Mouse (Mus musculus) heart, postnatal 25 days (tissue): ENCODE data around the gene Tas1r3. TPM values are rescaled to one million over a fixed set of nuclear protein-coding genes. Genes with fewer than 3 reads are reported as not detected.

ENCODE experiments used
- DNase-seq: peaks from one replicate; pipeline ENCODE4 v3.0.0; 2022; ENCODE audit warnings: low spot score
- intact Hi-C: fragments of 180-260 bp; cut with DNase I; formaldehyde crosslinking; loops from one replicate; pipeline ENCODE4 v1.15.1; 2025
- total RNA-seq, 2 experiments: library from RNA; stranded (reverse); gene quantifications; 2 replicates each; pipeline ENCODE4 v1.2.3; 2021

The Tas1r3 gene
- total RNA-seq, 2 experiments from 2014 or later = 0.14 to 0.26 TPM

DNA sequence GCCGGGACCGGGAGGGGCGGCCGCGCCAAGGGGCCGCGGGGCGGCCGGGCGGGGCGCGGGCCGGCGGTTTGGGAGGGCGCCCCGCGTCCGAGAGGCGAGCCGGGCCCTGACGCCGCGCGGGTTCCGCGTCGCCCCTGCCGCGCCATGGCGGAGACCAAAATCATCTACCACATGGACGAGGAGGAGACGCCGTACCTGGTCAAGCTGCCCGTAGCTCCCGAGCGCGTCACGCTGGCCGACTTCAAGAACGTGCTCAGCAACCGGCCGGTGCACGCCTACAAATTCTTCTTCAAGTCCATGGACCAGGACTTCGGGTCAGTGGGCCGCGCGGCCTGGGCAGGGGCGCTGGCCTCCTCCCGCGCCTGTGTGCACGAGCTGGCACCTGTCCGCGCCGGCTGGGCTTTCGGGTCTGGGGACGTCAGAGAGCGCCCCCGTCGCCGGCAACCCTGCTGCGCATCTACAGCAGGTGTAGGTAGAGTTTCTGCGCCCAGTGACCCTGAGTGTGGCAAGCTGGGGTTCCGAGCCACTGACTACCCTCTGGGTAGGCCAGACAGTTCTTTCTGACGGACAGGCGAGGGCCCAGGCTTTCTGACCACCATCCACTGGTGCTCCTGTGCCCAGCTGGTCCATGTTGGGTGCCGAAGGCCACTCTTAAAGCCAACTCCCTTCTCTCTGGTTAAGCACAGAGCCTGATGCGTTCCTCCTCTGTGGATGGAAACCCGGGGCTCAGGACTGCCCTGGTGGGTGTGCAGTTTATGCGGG is 15.4 kb downstream of the Tas1r3 start:
- intact Hi-C loops = loop anchor here (1.0 to 5.0 kb wide), 3 partner anchors 21 to 95 kb away; partner anchors contain the start of genes Cptp, Ints11 and Ube2j2
- no peak for DNase-seq

- DNase-seq = peak; percentile 88
- intact Hi-C loops = loop anchor here (1.0 to 5.0 kb wide), 2 partner anchors 47 to 95 kb away; partner anchors contain the start of gene Ube2j2
Observed at GRCm38 (mm10) chr4:155846871-155847578, 16.1 kb downstream of the Tas1r3 start, which contains the start of gene Dvl1. Dvl1 (plus strand) TSS chr4:155847402.

- no peak for DNase-seq
- intact Hi-C loops = no loop called here
Observed at GRCm38 (mm10) chr4:155843231-155843630, 19.9 kb downstream of the Tas1r3 start.

- no peak for DNase-seq
Observed at GRCm38 (mm10) chr4:155841651-155842270, 21.4 kb downstream of the Tas1r3 start.

DNA sequence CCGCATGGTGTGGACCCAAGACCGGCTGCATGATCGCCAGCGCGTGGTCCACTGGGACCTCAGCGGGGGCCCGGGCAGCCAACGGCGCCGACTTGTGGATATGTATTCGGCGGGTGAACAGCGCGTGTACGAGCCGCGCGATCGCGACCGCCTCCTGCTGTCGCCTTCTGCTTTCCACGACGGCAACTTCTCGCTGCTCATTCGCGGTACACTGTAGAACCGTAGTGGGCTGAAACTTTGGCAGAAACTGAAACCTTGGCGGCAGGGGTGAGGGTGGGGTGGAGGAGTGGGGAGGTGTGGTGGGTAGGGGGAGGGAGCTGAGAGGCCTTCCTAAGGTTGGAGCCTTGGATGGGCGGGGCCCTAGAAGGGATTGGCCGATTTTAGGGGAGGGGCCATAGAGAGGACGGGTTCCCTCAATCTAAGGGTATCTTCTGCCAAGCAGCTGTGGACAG is 22.1 kb downstream of the Tas1r3 start:
- intact Hi-C loops = no loop called here

More at GRCm38 (mm10) chr4:155841651-155842270, 21.4 kb downstream of the Tas1r3 start:
- intact Hi-C loops = no loop called here

GRCm38 (mm10) chr4:155840076-155841002 is 22.8 kb downstream of the Tas1r3 start:
- DNase-seq = no peak
- intact Hi-C loops = no loop called here

More for the DNA sequence above, 22.1 kb downstream of the Tas1r3 start:
- peak; percentile 60 for DNase-seq

- intact Hi-C loops = no loop called here
- peak; percentile 94 for DNase-seq
Observed at GRCm38 (mm10) chr4:155839483-155839910, 23.7 kb downstream of the Tas1r3 start, which contains the start of gene Mxra8. Mxra8 (plus strand) TSS chr4:155839680.

DNA sequence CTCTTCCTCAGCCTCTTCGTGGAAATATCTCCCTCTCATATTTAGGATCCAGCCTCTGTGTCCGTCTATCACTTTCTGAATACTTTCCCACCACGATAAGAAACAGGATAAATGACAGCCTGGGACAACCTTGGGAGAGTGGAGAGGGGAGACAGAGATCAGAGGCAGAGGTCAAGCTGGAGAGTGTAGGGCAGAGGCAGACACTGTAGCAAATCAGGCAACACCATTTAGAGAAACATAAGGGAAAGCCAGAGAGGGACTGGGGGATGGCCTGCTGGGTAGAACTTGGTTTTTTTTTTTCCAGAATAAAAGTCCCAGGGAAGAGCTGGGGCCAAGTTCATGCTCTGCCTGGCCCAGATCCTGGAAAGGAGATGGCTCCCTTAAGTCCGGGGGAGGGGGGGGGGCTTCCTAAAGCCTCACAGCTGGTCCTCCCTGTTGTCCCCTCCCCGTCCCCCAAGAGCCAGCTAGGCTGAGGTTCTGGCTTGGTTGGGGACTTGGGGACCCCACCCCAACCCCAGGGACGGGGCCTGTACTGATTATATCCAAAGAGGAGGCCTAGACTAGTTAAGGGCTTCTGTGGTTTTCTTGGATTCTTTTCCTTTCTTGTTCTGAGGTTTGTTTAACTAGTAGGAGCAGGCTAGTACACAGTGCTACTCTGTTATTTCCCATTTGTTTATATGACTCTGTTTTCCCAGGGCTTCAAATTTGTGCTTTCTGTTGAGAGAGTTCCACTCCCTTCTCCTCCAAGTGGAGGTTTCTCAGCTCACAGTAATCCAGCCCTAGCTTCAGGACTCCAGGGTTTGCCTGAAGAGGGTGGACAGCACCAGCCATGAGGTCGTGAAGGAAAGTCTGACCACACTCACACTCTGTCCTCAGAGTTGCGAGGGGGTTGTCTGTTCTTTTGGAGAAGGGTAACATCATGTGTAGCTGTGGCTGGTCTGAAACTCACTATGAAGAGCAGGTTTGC is 24.7 kb downstream of the Tas1r3 start:
- intact Hi-C loops = no loop called here
- peak; percentile 62 for DNase-seq

- intact Hi-C loops = no loop called here
- DNase-seq = peak; percentile 69
Observed at GRCm38 (mm10) chr4:155837404-155838010, 25.7 kb downstream of the Tas1r3 start.

DNA sequence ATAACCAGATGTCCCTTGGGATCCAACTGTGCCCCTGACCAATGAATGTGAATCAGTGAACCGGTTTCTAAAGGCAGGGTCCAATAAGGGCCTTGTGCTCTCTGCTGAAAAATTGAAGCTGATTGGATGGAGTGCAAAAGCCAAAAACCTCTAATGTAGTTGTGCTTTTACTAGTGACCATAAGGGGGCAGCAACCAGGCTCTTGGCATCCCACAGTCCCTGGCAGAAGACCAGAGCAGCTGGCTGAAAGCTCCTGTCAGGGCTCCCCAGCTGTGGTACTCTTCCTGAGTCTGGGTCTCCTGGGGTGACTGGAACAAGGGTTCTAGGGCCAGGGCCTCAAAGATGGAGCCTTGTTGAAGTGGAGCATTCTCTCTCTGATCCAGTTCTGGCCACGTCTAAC is 29.3 kb downstream of the Tas1r3 start:
- intact Hi-C loops = loop anchor here (5.0 kb wide), 2 partner anchors 58 to 108 kb away; partner anchors contain the start of genes Acap3, Pusl1 and Ube2j2
- peak; percentile 75 for DNase-seq

- DNase-seq = no peak
- intact Hi-C loops = loop anchor here (5.0 kb wide), 2 partner anchors 59 to 109 kb away; partner anchors contain the start of genes Acap3, Pusl1 and Ube2j2
Observed at GRCm38 (mm10) chr4:155833234-155833633, 29.9 kb downstream of the Tas1r3 start.

- DNase-seq = no peak
- intact Hi-C loops = loop anchor here (5.0 kb wide), 2 partner anchors 60 to 110 kb away; partner anchors contain the start of genes Acap3, Pusl1 and Ube2j2
Observed at GRCm38 (mm10) chr4:155832321-155832720, 30.8 kb downstream of the Tas1r3 start.

- no peak for DNase-seq
Observed at GRCm38 (mm10) chr4:155831831-155832230, 31.3 kb downstream of the Tas1r3 start.

GRCm38 (mm10) chr4:155831205-155831766 is 31.9 kb downstream of the Tas1r3 start, which contains the start of gene Aurkaip1:
Aurkaip1 (plus strand) TSS chr4:155831272.
- intact Hi-C loops = loop anchor here (2.0 to 5.0 kb wide), 3 partner anchors 18 to 111 kb away; partner anchors contain the start of genes Acap3, Ccnl2, Pusl1 and Ube2j2
- peak; percentile 86 for DNase-seq

More at GRCm38 (mm10) chr4:155831831-155832230, 31.3 kb downstream of the Tas1r3 start:
- intact Hi-C loops = loop anchor here (2.0 to 5.0 kb wide), 3 partner anchors 19 to 110 kb away; partner anchors contain the start of genes Acap3, Ccnl2, Pusl1 and Ube2j2

- no peak for DNase-seq
- intact Hi-C loops = loop anchor here (2.0 to 5.0 kb wide), 3 partner anchors 18 to 112 kb away; partner anchors contain the start of genes Acap3, Ccnl2, Pusl1 and Ube2j2
Observed at GRCm38 (mm10) chr4:155830596-155830995, 32.6 kb downstream of the Tas1r3 start.

GRCm38 (mm10) chr4:155829866-155830265 is 33.3 kb downstream of the Tas1r3 start:
- intact Hi-C loops = loop anchor here (2.0 to 5.0 kb wide), 3 partner anchors 17 to 112 kb away; partner anchors contain the start of genes Acap3, Ccnl2, Pusl1 and Ube2j2

More at GRCm38 (mm10) chr4:155829866-155830265, 33.3 kb downstream of the Tas1r3 start:
- DNase-seq = no peak
